Mouse (Mus musculus) thymus, postnatal 36 days (tissue): Measurements from ENCODE around the gene Nudt22.

Experiments used
- DNase-seq, 2 experiments: peaks; one replicate each; pipeline ENCODE4 v3.0.0; 2022; ENCODE audit warnings: mixed read lengths in 2 of 2

Gene Nudt22

DNA sequence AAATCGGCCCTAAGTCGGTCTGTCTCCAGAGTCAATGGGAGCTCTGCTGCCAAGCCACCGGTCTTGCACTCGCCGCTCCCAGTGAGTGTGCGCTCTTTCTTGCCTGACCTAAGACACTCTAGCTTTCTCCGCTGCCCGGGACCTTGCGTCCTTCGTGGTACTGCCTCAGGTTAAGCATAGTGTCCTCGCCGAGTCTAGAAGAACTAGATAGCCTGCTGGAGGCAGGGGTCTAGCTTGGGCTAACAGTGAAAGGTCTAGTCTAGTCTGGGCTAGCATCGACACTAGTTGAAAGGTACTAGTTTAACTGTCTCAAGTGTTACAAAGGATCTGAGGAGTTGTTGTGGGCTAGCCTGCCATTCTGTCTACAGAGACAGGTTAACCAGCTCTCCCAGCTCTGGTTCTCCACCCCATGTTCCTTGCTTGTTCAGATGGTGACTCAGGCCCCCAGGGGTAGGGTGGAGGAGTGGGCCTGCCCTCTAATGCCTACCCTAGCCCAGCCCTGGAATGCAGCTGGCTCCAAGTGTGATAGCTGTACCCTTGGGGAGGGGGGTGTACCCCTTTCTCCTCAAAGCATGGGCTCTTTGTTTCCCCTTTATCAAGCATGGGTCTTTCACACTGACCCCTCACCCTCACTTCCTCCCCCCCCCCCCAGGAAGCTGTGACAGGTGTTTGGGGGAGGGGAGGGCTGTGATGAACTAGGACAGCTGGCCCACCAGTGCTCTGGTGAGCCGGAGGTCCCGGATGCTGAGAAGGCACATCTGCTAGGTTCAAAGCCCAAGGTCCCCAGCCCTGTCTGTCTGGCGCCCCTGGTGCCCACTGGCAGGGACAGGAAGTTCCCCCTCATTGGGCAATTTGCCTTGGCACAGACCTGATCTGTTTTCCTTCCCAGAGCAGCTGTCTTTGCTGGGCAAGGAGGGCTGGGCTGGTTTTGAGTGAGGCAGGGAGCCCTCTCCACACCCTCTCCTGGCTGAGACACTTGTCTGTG, 20.1 kb downstream of the Nudt22 start, which contains the start of gene Plcb3:
Gene Plcb3 (minus strand): TSS at position 934 of the 985 bp plus-strand sequence.
- peak; percentile 85 to 94 for DNase-seq

DNA sequence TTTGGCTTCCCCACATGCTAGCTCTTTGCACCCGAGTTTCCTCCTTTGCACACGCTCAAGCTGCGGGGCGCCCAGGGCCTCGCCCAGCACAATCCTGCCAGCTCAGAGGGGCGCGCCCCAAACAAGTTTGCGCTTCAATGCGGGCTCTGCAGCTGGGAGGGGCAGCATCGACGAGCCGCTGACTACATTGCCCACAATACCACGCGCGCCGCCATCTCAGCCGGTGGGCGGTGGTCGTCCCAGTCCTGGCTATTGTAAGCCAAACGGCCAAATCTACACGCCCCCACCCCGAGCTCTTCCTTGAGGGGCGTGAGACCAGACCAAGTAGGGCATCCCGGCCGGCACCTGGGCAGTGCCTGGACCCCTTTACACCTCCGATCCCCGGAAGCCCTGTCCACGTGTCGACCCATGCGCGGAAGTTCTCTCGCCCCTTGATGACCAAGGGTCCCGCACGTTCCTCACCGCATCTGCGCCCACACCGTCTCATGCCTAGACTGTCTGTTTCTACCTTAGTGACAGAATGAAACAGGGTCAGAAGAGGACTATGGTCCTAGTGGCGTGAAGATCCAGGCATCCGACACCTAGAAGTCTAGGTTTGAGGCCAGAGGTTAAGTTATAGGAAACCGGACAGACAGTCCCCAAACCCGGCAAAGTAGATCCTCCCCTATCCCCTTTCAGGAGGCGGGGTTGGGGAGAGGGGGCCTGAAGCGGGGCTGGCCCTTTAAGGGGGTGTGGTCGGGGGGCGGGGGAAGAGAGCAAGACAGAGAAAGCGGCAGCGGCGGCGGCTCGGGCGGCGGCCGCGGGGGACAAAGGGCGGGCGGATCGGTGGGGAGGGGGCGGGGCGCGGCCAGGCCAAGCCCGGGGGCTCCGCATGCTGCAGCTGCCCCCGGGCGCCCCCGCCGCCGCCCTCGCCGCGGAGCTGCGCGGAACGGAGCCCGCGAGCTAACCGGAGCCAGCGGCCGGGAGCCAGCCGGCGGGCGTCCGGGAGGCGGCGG, 21.4 kb downstream of the Nudt22 start, which contains the start of gene Ppp1r14b:
Gene Ppp1r14b (plus strand): TSS at position 758 of the 995 bp plus-strand sequence.
- DNase-seq = peak; percentile 82 to 90

DNA sequence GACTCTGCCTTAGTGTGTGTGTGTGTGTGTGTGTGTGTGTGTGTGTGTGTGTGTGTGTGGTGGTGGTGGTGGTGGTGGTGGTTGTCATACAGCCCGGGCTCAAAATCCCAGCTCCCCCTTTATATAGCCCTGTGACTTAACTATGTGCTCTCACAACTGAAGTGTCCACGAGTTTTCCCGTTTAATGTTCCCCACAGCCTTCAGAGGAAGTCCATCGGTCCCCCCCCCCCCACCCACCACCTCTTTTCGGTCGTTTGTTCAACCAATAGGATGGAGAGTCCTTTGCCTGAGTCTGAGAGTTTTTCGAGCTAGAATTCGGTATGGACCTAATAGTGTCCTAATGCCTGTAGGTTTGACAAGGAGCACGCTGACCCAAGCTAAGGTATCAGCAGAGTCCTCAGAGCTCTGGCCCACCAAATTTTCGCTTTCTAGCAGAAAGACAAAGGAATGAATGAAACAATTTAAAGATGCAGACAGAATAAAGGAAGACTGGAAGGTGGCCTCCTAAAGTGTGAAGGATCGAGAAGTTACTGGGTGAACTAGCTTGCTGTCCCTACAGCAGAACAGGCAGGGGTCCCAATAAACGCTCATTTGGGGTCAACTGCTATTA, 22.2 kb downstream of the Nudt22 start:
- no peak for DNase-seq

DNA sequence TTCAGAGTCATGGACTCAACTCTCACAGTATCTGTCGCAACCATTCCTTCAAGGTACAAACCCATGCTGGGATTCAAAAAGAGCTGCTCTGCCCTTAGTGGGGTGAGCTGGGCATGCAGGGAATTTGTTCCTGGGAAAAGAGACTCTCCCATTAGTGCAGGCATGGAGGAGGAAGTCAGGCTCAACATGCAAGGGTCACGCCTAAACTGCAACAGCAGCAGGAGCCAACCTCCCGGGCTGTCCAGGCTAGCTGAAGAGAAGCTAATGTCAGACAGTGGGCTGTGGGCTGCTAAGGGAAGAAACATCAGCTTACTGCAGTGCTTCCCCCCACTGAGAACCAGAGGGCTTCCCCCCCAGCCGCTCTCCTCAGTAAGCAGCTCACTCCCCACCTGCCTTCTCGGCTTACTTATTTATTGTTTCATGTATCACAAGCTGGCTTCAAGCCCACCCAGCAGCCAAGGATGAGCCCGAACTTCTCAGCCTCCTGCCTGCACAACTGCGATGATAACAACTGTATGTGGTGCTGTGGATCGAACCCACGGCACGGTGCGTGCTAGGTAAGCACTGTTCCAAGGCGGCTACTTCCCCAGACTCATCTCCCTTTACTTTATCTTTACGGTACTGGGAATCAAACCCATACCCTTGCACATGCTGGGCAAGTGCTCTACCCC, 23.5 kb downstream of the Nudt22 start:
- DNase-seq = no peak

DNA sequence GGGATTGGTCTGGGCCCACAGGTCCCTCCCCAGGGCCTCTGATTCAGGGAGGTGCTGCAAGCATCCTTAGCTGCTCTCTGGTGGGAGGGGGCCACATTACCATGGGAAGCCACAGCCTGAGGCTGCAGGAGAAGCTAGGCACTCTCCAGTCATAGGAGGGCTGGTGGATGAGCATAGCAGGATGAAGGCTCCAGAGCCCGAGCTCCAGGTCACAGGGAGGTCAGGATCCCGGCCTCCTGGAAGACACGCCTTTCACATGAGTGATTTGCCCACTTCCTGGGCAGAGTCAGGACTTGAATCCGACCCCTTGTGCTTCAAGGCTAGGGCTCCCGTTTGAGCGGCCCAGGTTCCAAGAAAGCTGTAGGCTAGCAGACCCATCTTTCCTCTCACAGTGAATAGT, 24.3 kb downstream of the Nudt22 start:
- DNase-seq = no peak

DNA sequence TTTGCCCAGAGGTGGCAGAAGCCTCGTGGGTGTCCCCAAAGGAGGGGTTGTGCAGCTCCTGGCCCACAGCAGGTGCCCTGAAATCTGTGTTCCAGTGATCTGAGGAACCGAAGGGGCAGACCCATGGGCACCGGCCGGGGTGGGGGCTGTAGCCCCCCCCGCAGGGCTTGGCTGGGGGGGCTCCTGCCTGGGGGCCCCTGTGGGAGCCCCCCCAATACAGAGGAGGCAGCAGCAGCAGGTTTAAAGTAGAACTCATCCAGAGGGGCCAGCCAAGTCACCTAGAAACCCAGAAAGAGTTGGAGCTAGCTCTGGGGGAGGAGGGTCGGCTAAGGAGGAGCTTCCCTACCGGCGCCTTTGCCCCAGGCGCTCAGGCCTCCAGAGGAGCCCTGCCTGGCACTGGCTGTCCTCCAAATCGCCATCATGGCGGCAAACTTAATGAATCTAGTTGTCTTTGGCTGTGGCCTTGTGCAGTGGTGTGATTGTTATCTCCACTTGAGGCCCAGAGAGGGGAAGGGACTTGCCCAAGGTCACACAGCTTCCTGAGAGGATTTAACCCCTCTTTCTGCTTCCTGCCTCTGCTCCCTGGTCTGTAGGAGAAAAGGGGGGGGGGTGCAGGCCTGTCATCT, 25.3 kb downstream of the Nudt22 start:
- DNase-seq = no peak

DNA sequence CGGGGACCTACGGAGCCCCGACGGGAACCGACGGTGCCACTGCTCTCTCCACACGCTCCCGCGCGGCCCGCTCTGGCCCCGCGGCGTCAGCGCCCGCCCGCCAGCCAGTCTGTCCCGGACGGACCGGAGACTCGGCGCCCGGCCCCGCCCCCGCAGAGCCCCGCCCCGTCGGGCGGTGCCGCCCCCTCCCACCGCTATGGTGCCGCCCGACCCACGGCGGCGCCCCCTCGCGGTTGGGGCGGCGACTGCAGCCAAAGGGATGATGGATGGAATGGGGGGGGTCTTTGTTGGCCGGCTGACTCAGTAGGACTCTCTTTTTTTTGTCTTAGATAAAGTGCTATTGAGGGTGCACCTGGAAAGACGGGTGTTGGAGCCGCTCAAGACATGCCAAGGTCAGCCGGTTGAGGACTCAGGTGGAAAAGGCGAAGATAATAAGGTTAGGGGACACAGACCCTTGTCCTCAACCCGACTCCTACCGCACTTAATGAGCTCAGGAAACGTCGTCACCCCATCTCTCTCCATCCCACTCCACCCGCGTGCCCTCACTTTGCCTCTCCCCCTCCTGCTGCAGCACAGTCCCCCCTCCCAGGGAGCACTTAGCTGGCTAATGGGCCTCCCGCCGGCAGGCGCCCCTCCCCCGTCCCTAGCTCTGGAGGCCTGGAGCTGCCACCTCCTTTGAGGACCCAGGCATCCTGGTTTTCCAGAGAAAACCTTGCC, 26.1 kb downstream of the Nudt22 start:
- DNase-seq = peak; percentile 71 to 74

DNA sequence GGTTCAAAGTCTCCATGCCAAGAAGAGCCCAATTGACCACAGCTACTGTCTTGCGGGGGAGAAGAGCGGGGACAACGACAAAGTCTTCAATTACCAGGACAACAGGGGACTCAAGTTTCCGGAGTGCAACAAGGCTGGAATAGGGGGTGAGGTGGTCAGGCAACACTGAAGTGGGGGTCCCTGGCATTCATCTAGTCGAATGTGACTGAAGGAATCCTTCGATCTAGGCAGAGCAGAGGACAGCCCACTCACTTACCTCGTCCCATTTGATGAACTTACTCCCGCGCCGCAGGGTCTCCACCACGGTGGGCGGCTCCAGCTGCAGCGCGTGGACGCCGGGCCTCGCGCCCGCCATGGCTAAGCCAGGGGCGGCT, 26.6 kb downstream of the Nudt22 start:
- DNase-seq = no peak

DNA sequence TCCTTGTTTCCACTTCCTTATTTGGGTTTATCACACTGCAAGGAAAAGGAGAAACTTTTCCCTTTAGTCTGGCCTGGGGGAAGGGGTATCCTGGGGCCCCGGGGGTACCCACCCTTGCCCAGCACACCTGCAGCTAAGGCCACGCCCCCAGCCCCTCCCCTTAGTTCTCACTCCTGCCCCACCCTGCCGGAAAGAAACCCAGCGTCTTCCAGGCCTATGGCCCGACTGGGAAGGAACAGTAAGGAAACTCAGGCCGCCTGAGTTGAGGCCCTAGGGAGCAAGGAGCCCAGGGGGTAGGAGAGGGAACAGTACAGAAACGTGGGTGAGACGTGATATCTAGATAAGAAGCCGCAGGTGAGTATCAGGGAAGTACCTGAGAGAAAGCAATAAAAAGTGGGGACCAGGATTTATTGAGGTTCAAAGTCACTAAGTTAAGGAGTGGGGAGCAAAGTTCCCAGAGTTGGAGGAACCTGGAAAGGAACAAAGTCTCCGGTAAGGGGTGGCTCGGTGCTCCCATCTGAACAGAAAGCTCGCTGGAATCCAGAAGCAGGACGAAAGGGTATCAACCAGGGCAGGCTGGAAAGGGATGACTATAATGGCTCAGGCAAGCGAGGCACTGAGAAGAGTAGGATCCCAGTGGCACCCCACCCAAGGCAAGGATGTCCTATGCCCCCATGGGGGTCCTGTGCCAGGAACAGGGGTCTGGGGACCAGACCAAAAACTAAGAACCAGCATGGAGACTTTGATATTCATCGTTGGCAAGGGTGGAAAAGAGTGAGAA, 27.2 kb downstream of the Nudt22 start:
- peak; percentile 40 to 58 for DNase-seq

DNA sequence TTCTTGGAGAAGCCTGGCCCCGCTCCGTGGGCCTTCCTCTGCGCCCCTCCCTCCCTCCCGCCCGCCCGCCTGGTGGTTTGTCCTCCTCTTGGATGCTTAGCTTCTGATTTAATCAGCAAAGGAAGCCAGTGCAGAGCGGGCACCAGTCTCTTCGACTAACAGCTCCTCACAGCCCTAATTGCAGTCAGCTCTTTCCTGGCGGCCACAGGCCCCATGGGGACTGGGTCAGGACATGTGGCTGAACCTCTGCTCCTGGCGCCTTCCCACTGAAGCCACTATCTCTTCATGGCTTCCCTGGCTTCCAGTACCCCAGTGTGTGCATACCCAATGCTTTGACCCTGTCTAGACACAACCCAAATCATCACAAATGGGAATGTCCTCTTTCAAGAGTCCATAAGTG, 39.5 kb downstream of the Nudt22 start:
- no peak for DNase-seq

DNA sequence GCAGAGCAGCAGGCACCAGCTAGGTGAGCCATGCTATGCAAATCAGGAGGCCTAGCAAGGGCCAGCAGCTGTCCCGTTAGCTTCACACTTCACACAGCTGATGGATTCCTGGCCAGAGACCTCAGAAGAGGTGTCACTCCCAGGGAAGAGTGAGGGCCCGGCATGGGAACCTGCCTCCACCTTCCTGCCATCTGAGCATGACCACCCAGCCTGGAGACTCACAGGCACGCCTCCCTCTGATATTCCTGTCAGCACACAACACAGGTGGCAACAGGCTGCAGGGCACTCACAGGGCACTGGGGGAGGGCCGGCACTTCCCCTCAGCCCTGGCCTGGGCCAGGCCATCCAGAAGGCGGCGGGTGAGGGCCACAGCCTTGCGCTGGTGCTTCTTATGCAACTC, 40.5 kb downstream of the Nudt22 start:
- no peak for DNase-seq

DNA sequence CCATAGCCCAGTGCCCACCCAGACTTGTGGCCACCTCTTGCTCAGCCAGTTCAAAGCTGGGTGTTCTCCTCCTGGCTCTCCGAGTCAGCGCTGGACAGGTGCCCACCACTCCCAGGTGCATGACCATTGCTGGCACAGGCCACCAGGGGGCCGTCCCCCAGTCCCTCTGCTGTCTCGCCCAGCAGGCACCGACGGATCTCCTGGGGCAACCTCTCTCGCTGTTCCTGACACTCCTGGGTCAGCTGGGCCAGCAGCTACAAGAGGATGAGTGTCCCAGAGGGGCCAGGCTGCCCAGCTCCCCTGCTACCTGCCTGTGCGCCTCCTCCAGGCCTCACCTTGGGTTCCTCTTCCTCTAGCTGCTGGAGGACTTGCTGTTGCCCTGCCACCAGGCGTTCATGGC, 41.9 kb downstream of the Nudt22 start:
- peak; percentile 33 to 52 for DNase-seq

DNA sequence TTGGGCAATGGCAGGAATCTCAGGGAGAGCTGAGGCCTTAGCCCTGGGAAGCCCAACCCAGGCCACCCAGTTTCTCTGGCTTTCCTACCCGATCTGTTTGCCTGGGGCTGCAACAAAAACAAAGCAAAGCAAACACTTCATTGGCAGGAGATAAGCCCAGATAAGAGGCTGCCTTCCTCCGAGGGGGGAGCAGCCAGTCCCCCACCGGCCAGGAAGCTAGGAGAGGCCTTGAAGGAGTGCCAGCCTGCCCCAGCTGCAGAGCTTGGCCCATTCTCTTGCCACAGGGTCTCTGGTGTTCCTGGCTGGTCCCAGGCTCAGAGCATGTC, 43.2 kb downstream of the Nudt22 start:
- DNase-seq = peak; percentile 28 to 55

DNA sequence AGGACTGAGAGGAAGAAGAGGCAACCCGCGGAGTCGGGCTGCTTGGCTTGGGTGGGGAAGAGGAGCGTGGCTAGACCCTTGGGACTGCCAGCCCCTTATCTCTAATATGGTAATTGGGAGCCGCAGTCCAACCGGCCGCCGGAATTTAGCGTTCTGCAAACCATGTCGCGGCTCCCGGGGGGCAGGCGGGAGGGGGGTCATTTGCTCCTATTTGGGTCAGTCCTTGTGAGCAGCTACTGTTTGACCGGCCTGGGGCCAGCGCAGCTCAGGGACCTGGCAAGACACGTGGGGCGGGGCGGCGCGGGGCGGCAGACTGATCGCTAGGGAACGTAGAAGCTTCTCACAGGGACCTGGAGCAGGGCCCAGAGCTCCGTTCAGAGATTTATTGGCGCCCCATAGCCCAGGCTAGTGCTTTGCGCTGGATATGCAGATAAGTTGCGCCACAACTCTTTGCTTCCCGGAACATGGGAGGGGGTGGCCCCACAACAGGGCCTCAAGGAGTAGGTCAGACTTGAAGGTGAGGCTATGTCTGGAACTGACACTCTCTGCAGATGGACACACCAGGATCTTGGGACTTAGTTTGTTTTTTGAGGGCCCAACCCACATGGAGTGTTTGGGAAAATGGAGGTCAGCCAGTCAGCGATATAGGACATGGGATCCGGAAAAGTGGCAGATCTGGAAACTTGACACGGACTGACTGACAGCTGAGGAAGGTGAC, 43.8 kb downstream of the Nudt22 start:
- DNase-seq = peak; percentile 51 to 66

DNA sequence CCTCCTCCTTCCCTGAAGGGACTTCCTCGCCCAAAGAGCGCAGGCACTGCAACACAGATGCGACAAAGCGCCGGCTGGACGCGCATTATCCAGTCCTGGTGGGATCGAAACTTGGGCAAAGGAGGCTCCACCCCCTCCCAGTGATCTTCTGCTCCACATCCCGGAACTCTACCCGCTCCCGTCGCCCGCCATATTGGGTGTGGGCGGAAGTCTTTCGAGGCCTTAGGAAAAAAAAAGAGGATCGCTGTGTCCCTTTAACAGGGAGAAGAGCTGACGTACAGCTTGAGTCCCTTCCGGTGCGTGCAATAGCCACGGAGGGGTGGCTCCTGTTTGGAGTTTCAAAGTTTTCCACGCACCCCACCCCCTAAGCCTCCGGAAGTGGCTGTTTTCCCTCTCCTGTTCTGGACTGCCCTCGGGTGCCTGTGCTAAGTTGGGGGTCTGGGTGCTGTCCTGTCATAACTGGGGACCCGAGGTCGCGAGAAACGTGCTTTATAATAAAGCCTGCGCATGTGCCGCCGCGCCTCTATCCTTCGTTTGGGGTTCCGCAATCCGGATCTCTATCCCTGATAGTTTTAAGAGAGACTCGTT, 44.4 kb downstream of the Nudt22 start:
- peak; percentile 84 to 85 for DNase-seq

DNA sequence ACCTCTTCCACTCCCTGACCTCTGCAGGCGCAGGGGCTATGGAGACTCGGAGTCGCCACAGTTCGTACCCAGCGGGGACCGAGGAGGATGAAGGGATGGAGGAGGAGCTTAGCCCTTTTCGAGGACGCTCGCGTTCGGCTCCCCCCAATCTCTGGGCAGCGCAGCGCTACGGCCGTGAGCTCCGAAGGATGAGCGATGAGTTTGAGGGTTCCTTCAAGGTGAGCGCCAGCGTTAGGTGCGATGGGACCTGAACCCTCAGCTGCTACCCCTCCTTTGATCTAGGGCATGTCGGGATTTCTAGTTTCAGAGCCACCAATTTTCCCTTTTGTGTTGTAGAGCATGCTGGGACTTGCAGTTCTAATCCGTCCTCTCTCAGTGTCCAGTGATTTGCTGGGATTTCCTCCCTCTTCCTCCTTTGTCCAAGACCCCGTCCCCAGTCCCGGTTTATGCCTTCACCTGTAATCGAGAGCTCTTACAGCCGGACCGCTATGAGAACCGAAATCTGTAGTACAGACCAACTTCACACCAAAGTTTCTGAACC, 45.2 kb downstream of the Nudt22 start:
- peak; percentile 41 to 57 for DNase-seq

DNA sequence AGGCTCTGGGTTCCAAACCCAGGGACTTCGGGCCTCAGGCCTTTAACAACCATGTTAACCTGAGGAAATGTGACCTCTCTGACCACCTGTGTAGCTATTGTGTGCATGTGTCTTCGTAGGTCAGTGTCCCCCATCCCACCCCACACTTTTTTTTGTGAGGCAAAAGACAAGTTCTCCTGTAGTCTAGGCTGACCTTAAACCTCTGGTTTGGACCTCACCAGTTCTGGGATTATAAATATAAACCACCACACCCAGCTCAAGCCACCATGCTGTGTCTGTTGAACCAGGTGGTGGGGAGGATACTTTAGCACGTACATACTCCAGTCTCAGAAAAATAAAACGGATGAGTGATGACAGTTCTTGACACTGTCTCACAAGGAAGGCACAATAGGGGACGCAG, 46.0 kb downstream of the Nudt22 start:
- no peak for DNase-seq

DNA sequence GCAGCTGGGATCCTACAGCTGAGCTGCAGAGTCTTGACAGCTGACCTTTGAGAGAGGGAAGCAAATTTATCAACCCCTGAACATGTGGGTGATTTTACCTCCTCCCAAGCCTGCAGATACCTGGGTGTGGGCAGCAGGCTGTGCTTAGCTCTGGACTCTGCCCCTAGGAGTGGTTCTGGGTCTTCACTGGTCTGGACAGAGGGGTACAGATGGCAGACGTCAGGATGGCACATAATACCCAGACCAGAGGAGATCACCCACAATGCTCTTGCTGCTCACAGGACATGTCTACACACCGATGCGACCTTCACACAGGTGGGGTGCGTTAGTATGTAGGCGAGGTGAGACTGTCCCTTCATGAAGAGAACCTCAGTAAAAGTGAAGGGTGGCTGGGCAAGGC, 46.4 kb downstream of the Nudt22 start:
- no peak for DNase-seq

DNA sequence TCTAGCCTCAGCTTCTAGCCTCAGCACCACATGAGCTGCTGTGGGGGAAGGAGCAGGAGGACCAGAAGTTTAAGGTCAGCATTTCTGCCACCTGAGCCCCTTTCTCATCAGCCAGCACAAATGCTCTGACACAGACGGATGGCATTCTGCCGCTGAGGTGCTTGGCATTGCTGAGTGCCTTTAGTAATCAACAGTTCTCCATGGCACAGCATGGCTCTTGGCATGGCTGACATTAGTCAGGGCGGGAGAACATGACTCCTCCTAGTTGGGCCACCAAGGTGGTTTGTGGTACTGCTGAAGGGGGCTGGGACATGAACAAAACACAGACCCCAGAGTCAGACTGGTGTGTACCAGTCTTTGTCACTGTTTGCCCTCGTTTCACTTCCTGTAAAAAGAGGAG, 47.7 kb downstream of the Nudt22 start:
- DNase-seq = no peak
